Mouse (Mus musculus) limb, embryonic 12.5 days (tissue): ENCODE measurements around the gene Cdk19. TPM values are rescaled to one million over a fixed set of nuclear protein-coding genes. Genes with fewer than 3 reads are reported as not detected.
A peak's percentile ranks its signal among the peaks of the same experiment; 100 is the strongest.

ENCODE experiments used
- ATAC-seq: fragments of 200-750 bp; cut with Nextera tagmentation; 2 replicates; pipeline ENCODE4 v1.8.0; 2017; ENCODE audit warnings: low read depth, moderate TSS enrichment; ENCODE audit not compliant: insufficient number of reproducible peaks, insufficient read depth, low FRiP score, low TSS enrichment
- H3K27ac ChIP-seq: fragments of 300-500 bp; sonication (generic); 2 replicates; pipeline ENCODE4 v1.5.1; 2016; ENCODE audit warnings: mild to moderate bottlenecking, moderate library complexity
- H3K27me3 ChIP-seq: fragments of 300-500 bp; sonication (generic); 2 replicates; pipeline ENCODE4 v1.6.1; 2016; ENCODE audit warnings: mild to moderate bottlenecking, moderate library complexity
- H3K36me3 ChIP-seq: fragments of 300-500 bp; sonication (generic); 2 replicates; pipeline ENCODE4 v1.6.1; 2016; ENCODE audit warnings: mild to moderate bottlenecking, moderate library complexity
- H3K4me1 ChIP-seq: fragments of 300-500 bp; sonication (generic); replicated peaks from 2 replicates; pipeline ENCODE4 v1.6.1; 2016
- H3K4me2 ChIP-seq: fragments of 300-500 bp; sonication (generic); 2 replicates; pipeline ENCODE4 v1.6.1; 2016; ENCODE audit warnings: mild to moderate bottlenecking, moderate library complexity
- H3K4me3 ChIP-seq: fragments of 300-500 bp; sonication (generic); replicated peaks from 2 replicates; pipeline ENCODE4 v1.5.1; 2016; ENCODE audit warnings: mild to moderate bottlenecking
- H3K9ac ChIP-seq: fragments of 300-500 bp; sonication (generic); replicated peaks from 2 replicates; pipeline ENCODE4 v1.6.1; 2016; ENCODE audit warnings: mild to moderate bottlenecking, moderate library complexity
- H3K9me3 ChIP-seq: fragments of 300-500 bp; sonication (generic); 2 replicates; pipeline ENCODE4 v1.6.1; 2016; ENCODE audit warnings: mild to moderate bottlenecking, moderate library complexity
- WGBS: fragments of 180-500 bp; shearing (Covaris S2); methylation state at CpG from one replicate; pipeline ENCODE4 v1.1.7; 2016; 5-methylcytosine and 5-hydroxymethylcytosine counted together
- polyA plus RNA-seq: library from polyadenylated mRNA; unstranded; fragments of >200 nt; fragmentation: Nextera tagmentation; extraction: Ambion mirVana; gene quantifications from 2 replicates; pipeline ENCODE4 v1.2.1, GENCODE M21; 2016

Gene Cdk19
- polyA plus RNA-seq, 1 experiment from 2014 or later: 15.7 TPM

DNA sequence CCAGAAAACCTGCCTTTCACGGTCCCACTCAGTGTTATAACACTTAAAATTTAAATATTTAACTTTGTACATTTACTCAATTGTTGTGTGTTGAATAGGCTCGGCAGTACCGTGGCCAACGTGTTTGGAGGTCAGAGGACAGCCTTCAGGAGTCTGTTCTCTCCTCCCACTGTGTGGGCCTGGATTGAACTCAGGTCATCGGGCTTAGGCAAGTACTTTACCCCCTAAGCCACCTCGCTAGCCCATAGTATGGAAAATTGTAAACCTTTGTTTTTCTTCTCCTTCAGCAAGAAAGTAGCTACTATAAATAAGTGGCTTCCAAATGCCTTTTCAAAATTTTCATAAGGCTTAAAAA lies 86.7 kb downstream of the Cdk19 start:
- Histone ChIP-seq H3K4me1 (peaks cover 13% of the 10 kb centered on the region), H3K4me3 (no peak overlapping the region), H3K27ac (no peak overlapping the region), H3K9me3 (no peaks in the 10 kb centered on the region), H3K27me3 (no peaks in the 10 kb centered on the region), H3K4me2 (no peak overlapping the region), H3K36me3 (no peaks in the 10 kb centered on the region), H3K9ac (no peak overlapping the region)
- no peak for ATAC-seq
- 70% methylated on average over 6 of the region's 6 CpGs for WGBS

DNA sequence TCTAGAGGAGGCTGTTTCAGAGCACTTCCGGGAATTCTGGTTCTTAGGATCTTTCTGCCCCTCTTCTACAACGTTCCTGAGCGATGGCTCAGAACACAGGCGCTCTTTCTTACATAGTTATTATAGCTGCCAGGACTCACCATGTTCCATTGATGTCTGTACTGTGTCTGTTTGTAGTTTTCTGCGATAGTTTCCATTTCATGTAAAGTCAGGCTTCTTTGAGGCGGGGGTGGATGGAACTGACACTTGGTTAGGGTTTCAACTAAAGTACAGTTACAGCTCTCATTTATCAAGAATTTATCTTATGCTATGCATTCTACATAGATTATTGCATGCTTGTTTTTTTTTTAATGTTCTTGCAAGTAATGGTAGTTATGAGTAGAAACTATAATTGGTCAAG lies 89.3 kb downstream of the Cdk19 start:
- ATAC-seq: no peak

DNA sequence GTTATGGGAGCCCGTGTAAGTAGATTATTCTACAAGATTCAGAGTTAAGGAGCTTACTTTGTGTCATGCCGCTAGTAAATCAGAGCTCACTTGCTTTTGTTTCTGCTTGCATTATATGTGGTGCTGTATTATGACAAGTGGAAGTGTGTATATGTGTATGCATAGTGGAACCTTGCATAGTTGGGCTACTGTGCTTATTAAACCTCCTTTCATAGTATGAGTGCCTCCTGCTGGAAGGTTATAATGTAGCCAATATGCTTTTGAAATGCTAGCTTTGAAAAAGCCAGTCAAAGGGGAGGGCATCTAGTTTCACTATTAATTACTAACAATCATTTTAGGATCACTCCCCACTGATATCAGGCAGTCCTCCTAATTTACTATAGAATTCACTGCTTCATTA lies 89.7 kb downstream of the Cdk19 start:
- no peaks in the 10 kb centered on the region for H3K27me3 ChIP-seq
- H3K9me3 ChIP-seq: no peaks in the 10 kb centered on the region
- no peak overlapping the region for H3K4me3 ChIP-seq
- H3K4me1 ChIP-seq: peaks cover 10% of the 10 kb centered on the region
- ATAC-seq: no peak
- H3K4me2 ChIP-seq: no peak overlapping the region
- H3K27ac ChIP-seq: no peak overlapping the region
- 82% methylated on average over 2 of the region's 2 CpGs for WGBS
- H3K9ac ChIP-seq: no peak overlapping the region
- H3K36me3 ChIP-seq: no peaks in the 10 kb centered on the region

More for the DNA sequence above, 89.3 kb downstream of the Cdk19 start:
- no peaks in the 10 kb centered on the region for H3K9me3 ChIP-seq
- no peak overlapping the region for H3K9ac ChIP-seq
- no peaks in the 10 kb centered on the region for H3K36me3 ChIP-seq
- H3K27ac ChIP-seq: no peak overlapping the region
- no peak overlapping the region for H3K4me3 ChIP-seq
- WGBS: 79% methylated on average over 6 of the region's 6 CpGs
- no peaks in the 10 kb centered on the region for H3K27me3 ChIP-seq
- no peak overlapping the region for H3K4me2 ChIP-seq
- H3K4me1 ChIP-seq: peaks cover 10% of the 10 kb centered on the region

DNA sequence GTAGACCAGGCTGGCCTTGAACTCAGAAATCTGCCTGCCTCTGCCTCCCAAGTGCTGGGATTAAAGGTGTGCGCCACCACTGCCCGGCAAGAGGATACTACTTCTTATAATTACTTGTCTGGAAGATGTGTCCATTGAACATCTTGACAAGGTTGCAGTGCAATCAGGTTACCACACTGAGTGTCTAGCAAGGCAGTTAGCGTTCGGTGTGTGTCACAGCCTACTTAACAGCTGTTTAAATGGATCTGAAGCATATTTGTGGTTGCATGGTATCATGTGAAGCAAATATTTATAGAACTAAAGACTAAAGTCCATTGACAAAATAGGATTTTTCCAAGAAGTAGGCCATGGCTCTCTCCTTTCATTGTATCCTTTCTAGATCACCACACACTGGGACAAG lies 90.8 kb downstream of the Cdk19 start:
- WGBS: 94% methylated on average over 4 of the region's 4 CpGs
- Histone ChIP-seq H3K4me1 (peaks cover 8% of the 10 kb centered on the region), H3K36me3 (no peaks in the 10 kb centered on the region), H3K4me2 (no peak overlapping the region), H3K9ac (no peak overlapping the region), H3K27ac (no peak overlapping the region), H3K4me3 (no peak overlapping the region), H3K9me3 (no peaks in the 10 kb centered on the region), H3K27me3 (no peaks in the 10 kb centered on the region)
- ATAC-seq: no peak

DNA sequence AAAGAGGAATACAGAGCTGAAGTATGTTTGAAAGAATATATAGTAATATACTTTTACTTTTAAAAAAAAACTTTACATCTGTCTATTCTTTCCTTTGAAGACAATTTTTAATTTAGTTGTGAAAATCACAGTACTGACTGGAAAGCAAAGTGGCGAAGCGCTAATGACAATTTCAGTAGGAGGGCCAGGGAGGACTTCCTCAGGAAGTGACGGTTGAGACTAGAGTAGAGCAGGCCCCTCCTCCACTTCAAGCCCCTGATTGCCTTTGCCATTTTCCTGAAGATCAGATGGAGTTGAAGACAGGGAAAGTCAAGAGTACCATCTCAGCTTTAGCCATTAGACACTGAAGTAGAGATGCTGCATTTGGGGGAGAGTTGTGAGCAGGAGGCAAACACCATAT lies 92.6 kb downstream of the Cdk19 start:
- Histone ChIP-seq H3K4me2 (no peak overlapping the region), H3K36me3 (peaks cover 3% of the 10 kb centered on the region; the same call in 1 of the 2 replicates), H3K27ac (no peak overlapping the region), H3K4me3 (no peak overlapping the region), H3K9ac (no peak overlapping the region), H3K27me3 (no peaks in the 10 kb centered on the region), H3K9me3 (no peaks in the 10 kb centered on the region), H3K4me1 (no peaks in the 10 kb centered on the region)
- 85% methylated on average over 3 of the region's 3 CpGs for WGBS
- ATAC-seq: no peak

DNA sequence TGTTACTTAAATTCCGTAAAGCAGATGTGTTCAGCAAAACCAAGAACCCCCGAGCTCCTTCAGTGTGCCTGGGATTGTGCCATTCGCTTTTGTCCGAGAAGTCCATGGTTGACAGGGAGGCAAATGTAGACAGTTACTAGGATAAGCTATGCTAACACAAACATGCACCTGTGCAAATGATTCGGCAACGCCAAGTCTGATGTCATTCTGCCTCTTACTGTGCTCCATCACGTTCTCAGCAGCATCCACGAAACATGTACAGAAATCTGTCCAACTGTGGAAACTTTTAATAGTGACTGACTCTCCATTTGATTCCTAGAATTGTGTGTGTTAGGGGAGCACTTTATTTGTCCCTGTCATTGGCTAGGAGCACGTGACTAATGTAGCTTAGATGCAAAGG lies 93.0 kb downstream of the Cdk19 start:
- H3K4me2 ChIP-seq: no peak overlapping the region
- ATAC-seq: no peak
- H3K27ac ChIP-seq: no peak overlapping the region
- H3K27me3 ChIP-seq: no peaks in the 10 kb centered on the region
- H3K4me3 ChIP-seq: no peak overlapping the region
- H3K9me3 ChIP-seq: no peaks in the 10 kb centered on the region
- no peaks in the 10 kb centered on the region for H3K4me1 ChIP-seq
- no peak overlapping the region for H3K9ac ChIP-seq
- 95% methylated on average over 9 of the region's 9 CpGs for WGBS
- H3K36me3 ChIP-seq: peaks cover 3% of the 10 kb centered on the region; the same call in 1 of the 2 replicates

DNA sequence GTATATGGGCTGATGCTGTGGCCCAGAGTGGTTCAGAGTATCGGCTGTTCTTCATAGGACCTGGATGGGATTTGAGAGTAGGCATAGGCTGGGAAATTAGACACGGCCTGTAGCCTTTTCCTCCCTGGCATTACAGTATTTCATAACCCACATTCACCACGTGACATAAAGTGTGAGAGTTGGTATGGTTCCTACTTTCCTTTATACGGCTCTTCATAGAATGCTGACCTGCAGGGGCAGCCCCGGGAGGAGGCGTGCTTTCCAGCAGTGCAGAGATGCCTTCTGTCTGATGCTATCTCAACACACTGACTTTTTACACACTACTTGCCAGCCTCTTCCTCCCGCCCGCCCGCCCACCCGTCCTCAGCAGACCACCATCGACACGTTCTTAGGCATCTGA lies 96.0 kb downstream of the Cdk19 start:
- Histone ChIP-seq H3K9ac (no peak overlapping the region), H3K27ac (no peak overlapping the region), H3K4me3 (no peak overlapping the region), H3K4me2 (no peak overlapping the region), H3K4me1 (no peaks in the 10 kb centered on the region), H3K36me3 (peaks cover 7% of the 10 kb centered on the region; the same call in 1 of the 2 replicates), H3K27me3 (no peaks in the 10 kb centered on the region), H3K9me3 (no peaks in the 10 kb centered on the region)
- no peak for ATAC-seq
- 82% methylated on average over 12 of the region's 12 CpGs for WGBS

DNA sequence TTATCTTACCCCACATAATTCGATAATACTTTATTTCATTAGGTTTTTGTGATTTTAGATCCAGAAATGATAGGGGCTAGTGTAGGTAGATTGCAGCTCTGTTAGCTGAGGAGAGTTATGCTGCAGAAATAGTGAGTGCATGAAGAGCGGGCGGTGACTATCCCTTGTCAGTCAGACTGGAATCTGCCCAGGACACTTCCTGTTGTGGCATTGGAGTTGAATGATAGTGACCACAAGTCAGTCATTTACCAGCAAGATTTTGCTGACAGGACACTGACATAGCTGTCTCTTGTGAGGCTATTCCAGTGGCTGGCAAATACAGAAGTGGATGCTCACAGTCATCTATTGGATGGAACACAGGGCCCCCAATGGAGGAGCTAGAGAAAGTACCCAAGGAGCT lies 97.8 kb downstream of the Cdk19 start:
- H3K9ac ChIP-seq: no peak overlapping the region

DNA sequence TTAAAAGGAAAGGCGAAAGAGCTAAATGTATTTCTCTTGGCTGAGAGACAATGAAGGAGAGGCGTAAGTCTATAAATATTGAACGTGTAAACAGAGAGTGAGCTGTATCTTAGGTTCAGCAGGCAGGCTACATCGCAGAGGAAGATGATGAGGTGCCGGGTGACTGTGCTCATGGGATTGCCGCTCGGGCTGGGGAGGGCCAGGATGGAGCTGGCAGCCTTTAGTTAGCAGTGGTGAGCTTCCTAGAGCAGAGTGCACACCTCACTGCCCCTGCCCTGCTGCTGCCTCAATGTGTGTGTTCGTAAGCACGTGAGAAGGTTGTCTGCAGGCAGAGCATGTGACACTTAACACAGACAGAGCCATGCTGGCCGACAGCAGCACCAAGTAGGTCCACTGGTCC lies 101.4 kb downstream of the Cdk19 start:
- H3K27me3 ChIP-seq: no peaks in the 10 kb centered on the region
- 0 out of 2 replicates have a peak overlapping the region, but pooled peaks have one; percentile 17 for H3K27ac ChIP-seq
- WGBS: 84% methylated on average over 10 of the region's 10 CpGs
- no peak overlapping the region for H3K4me3 ChIP-seq
- H3K9ac ChIP-seq: no peak overlapping the region
- H3K9me3 ChIP-seq: no peaks in the 10 kb centered on the region
- H3K36me3 ChIP-seq: peaks cover 9% of the 10 kb centered on the region
- peaks cover 9% of the 10 kb centered on the region; the same call in 1 of the 2 replicates for H3K4me1 ChIP-seq
- no peak overlapping the region for H3K4me2 ChIP-seq
- ATAC-seq: no peak

More for the DNA sequence above, 97.8 kb downstream of the Cdk19 start:
- ATAC-seq: no peak
- Histone ChIP-seq H3K4me2 (no peak overlapping the region), H3K36me3 (peaks cover 7% of the 10 kb centered on the region), H3K27ac (no peak overlapping the region), H3K4me1 (no peaks in the 10 kb centered on the region), H3K4me3 (no peak overlapping the region), H3K27me3 (no peaks in the 10 kb centered on the region), H3K9me3 (no peaks in the 10 kb centered on the region)
- 95% methylated on average over 3 of the region's 3 CpGs for WGBS

DNA sequence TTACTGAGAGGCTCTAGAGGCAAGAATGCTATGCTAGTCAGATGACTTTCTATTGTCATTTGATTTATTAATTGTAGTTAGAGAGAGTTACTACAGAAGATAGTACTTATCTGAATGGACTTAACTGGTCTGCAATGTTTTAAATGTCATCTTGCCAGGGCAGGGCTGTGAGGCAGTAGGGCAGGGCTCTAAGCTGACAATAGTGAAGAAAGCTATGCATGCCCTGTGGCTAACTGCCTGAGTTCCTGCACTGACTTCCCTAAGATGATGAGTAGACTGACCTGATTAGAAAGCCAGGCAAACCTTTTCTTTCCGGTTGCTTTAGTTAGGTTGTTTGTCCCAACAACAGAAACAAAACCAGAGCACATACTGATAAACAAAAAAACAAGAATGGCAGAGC lies 102.7 kb downstream of the Cdk19 start:
- no peak for ATAC-seq
- Histone ChIP-seq H3K4me2 (no peak overlapping the region), H3K9ac (no peak overlapping the region)

DNA sequence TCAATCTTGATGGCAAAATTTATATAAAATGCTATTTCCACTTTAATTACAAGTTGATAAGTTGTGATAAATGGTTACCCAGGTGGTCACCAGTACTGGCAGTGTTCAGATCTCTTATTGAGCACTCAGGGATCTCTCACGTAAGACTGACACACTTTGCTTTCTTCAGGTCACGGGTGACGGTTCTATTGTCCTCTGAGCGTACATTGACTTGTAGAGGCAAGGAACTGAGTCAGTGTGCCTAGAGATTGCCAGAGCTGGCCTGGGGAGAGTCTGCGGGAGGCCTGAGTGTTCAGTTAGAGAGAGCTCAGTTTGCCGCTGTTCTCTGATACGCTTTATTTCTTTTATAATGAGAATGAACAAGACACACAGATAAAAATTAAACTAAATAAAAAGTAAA lies 104.0 kb downstream of the Cdk19 start:
- H3K27ac ChIP-seq: peak overlapping the region; percentile 68; the same call in 1 of the 2 replicates
- H3K9ac ChIP-seq: no peak overlapping the region
- no peaks in the 10 kb centered on the region for H3K27me3 ChIP-seq
- no peak for ATAC-seq
- WGBS: 88% methylated on average over 7 of the region's 7 CpGs
- no peaks in the 10 kb centered on the region for H3K9me3 ChIP-seq
- H3K4me3 ChIP-seq: no peak overlapping the region
- peaks cover 22% of the 10 kb centered on the region for H3K4me1 ChIP-seq
- H3K36me3 ChIP-seq: peaks cover 7% of the 10 kb centered on the region
- no peak overlapping the region for H3K4me2 ChIP-seq

More for the DNA sequence above, 102.7 kb downstream of the Cdk19 start:
- WGBS: 81% methylated on average over 1 of the region's 1 CpGs
- no peaks in the 10 kb centered on the region for H3K27me3 ChIP-seq
- peaks cover 18% of the 10 kb centered on the region for H3K4me1 ChIP-seq
- H3K36me3 ChIP-seq: peaks cover 9% of the 10 kb centered on the region
- no peaks in the 10 kb centered on the region for H3K9me3 ChIP-seq
- H3K4me3 ChIP-seq: no peak overlapping the region
- H3K27ac ChIP-seq: no peak overlapping the region

DNA sequence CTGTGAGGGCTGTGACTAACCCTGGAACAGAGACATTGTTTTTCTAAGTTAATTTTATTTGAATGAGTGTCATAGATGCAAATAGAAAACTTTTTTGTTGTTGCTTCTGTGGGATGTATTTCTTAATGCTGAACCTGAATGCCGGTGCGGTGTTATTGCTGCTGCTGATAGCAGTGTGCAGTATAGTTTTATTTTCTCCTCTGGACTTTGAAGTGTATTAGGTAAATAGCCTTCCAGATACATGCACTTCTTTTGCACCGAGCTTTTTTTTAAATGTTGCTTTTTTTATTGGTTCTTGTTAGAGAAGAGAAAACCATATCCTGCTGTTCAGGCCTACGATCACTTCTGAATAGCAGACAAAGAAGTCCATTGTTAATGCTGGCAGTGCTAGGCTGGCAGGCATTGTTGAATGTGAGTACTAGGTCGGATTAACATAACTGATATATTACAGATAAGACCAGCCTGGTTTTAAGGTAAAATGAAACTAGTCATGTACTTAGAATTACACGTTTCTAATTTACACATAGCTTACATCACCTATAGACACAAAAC lies 104.5 kb downstream of the Cdk19 start:
- ATAC-seq: no peak
- H3K9ac ChIP-seq: no peak overlapping the region
- 57% methylated on average over 6 of the region's 6 CpGs for WGBS

More for the DNA sequence above, 104.5 kb downstream of the Cdk19 start:
- Histone ChIP-seq H3K27ac (peak overlapping the region; percentile 68; the same call in 1 of the 2 replicates), H3K9me3 (no peaks in the 10 kb centered on the region), H3K4me2 (no peak overlapping the region), H3K27me3 (no peaks in the 10 kb centered on the region), H3K36me3 (peaks cover 5% of the 10 kb centered on the region; the same call in 1 of the 2 replicates), H3K4me3 (no peak overlapping the region), H3K4me1 (peaks cover 22% of the 10 kb centered on the region)
